Mouse (Mus musculus): ENCODE measurements at regions not wholly inside any gene's neighbourhood (a gene's known extent, or its start where the extent isn't known, plus 50 kb on each side); places are given as distances from the start of the nearest gene placed in this dataset.

GRCm38 (mm10) chr1:137928522-137928921 is 247.0 kb downstream of the Ptprc start:
- in situ Hi-C loops (cut with MboI; ENCODE audit: low sequenced_read_pairs) = no loop called here

DNA sequence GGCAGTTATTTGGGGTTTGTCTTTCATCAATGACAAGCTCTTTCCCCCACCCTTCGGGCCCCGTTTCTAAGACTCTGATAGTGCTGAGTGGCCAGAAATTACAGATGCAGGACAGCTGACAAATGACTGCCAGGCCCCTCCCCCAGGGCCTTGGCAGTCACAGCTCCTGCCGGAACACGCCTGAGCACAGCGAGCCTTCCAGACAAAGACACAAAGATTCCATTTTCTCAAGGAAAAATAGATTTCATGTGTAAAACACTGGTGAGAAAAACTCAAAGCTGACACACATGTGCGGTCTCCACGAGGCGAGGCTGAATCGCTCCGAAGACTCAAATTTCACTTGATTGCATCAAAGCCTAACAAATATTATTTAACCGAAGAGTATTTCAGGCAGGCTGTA is 247.6 kb downstream of the Ptprc start:
- in situ Hi-C loops (cut with MboI; ENCODE audit: low sequenced_read_pairs) = no loop called here

DNA sequence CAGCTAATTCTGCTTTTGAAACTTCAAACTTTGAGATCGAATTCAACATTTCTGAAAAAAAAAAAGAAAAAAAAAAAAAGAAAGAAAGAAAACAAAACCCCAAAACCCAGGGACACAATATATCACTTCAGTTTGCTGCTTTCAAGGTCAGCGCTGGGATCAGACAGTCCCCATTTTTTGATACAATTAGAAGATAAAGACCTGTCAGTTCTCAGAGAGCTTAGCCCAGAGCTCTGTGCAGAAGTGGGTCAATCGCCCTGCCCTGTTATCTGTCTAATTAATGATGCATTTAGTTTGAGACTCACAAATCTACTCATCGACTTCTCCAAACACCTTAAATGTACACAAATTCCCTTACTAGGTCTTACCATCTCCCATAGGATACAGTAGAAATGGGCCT is 249.2 kb downstream of the Ptprc start:
- in situ Hi-C loops (cut with MboI; ENCODE audit: low sequenced_read_pairs) = no loop called here

- in situ Hi-C loops (cut with MboI; ENCODE audit: low sequenced_read_pairs) = no loop called here
Observed at GRCm38 (mm10) chr1:137924156-137924555, 251.4 kb downstream of the Ptprc start.

- in situ Hi-C loops (cut with MboI; ENCODE audit: low sequenced_read_pairs) = no loop called here
Observed at GRCm38 (mm10) chr1:137923705-137924104, 251.8 kb downstream of the Ptprc start.

GRCm38 (mm10) chr1:137922769-137923168 is 252.7 kb downstream of the Ptprc start:
- in situ Hi-C loops (cut with MboI; ENCODE audit: low sequenced_read_pairs) = no loop called here

DNA sequence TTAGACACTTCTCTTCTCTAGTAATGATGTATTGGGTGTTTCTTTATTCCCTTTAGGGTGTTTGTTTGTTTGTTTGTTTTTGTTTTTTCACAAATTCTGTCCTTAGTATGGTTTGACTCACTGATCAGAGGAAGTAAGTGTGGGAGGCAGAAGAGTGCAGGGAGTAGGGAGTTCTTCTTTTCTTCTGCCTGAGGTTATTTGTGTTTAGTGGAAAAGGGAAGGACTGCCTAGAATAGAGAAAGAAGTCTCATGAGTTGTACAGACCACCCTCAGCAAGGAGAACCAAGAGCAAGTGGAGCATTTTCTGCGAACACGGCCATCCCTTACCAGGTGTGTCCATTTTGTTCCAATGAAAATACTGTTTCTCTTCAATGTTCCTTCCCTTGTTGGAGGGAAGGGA is 253.9 kb downstream of the Ptprc start:
- in situ Hi-C loops (cut with MboI; ENCODE audit: low sequenced_read_pairs) = no loop called here

DNA sequence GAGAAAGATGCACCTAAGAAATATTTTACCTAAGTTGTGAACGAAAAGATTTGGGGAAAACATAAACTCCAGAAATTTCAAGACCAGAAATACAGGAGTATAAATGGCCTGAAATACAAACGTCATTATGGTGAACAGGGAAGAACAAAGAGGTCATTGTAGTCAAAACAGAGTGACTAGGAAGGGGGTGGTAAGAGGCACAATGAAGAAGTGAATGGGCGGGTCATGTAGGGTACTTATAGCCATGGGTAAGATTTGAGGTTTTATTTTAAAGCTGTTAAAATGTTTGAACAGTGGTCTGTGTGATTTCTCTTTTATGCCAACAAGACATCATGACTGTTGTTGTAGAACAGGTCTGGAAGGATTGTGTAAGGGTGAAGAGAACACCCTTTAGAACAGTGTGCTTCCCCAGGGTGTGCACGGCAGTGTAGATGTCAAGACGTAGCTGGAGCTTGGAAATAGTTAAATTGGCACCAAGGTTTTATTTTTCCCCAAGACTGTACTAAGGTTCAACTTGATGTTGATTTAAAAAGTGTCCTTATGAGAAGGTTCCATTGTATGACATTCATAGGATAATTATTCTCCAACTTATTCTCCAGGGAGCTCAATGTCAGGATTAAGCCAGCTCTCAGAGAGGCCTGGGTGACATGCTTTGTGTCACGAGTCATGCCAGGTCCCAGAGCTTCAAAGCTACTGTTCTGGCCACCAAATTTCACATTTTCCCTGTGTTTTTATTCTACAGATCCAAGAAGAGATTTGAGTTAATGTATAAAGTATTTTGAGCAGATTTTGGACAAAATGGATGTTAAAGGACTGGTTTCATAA is 255.6 kb downstream of the Ptprc start:
- in situ Hi-C loops (cut with MboI; ENCODE audit: low sequenced_read_pairs) = no loop called here

DNA sequence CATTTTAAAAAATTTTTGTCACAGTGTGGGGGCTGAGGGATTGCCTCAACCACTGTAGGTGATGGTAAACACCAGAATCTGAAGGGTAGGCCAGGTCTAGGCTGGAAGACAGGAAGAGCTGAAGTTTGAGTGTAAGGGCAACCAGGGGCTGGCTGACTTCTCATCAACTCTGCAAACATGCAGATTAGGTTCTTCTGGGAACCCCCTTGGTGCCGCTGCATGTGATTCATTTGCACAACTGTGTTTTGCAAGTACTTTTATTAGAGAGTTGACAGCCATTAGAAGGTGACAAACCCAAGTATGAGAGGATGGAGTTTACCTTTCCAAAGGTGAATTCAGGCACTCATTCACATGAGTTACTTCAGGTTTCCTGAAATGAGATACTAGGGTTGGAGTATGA is 258.1 kb downstream of the Ptprc start:
- in situ Hi-C loops (cut with MboI; ENCODE audit: low sequenced_read_pairs) = no loop called here

DNA sequence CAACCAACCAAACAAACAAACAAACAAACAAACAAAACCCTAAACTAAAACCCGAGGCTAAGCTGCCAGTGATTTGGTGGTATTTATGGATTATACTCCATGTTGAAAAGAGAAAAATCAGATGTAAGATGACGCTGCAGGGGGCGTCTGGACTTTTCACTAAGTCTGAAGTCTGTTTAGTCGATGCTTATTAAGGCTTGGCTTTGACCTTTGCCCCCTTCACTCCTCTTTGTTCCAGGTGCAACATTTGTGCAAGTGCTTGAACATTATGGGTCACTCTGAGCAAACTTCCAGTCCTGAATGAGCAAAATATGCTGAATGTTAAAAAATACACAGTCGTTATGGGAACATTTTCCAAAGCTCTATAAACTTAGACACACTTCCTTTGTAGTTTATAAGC is 268.6 kb downstream of the Ptprc start:
- in situ Hi-C loops (cut with MboI; ENCODE audit: low sequenced_read_pairs) = no loop called here

GRCm38 (mm10) chr1:137906477-137906876 is 269.0 kb downstream of the Ptprc start:
- in situ Hi-C loops (cut with MboI; ENCODE audit: low sequenced_read_pairs) = no loop called here

- in situ Hi-C loops (cut with MboI; ENCODE audit: low sequenced_read_pairs) = no loop called here
Observed at GRCm38 (mm10) chr1:137905566-137905965, 269.9 kb downstream of the Ptprc start.

DNA sequence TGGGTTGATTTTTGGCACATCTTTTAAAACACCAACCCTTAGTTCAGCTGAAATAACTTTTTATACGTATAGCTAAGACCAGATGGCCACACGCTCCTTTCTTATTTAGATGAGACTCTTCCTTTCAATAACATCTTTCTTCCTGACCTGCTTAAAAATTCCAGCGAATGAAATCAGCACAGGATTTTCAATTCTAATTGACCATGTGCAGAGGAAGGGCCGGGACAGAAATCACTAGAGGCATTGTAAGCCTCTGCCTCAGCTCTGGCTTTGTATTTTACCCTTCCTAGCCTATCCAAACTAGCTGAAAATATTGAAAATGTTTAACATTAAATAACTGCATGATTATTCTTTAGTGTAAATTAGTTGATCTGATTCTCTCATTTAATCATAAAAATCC is 272.2 kb downstream of the Ptprc start:
- in situ Hi-C loops (cut with MboI; ENCODE audit: low sequenced_read_pairs) = no loop called here

- in situ Hi-C loops (cut with MboI; ENCODE audit: low sequenced_read_pairs) = no loop called here
Observed at GRCm38 (mm10) chr1:137902859-137903258, 272.6 kb downstream of the Ptprc start.

DNA sequence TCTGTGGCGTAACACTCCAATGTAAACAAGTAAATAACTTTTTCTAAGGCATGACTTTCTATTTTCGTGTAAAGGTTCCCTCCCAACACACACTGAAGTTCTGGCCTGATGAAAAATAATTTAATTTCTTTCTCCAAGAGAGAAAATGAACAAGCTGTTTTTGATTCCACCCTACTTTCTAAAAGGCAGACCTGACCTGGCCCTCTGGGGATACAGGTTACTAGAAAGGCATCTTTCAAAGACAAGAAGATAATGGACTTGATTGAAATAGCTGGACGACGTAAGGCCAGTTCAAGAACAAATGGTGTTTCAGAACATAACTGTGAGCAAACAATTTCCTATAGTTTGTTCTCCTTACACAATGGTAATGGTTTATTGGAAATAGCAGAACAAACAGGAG is 273.5 kb downstream of the Ptprc start:
- in situ Hi-C loops (cut with MboI; ENCODE audit: low sequenced_read_pairs) = no loop called here

- in situ Hi-C loops (cut with MboI; ENCODE audit: low sequenced_read_pairs) = no loop called here
Observed at GRCm38 (mm10) chr1:137901211-137901610, 274.3 kb downstream of the Ptprc start.

GRCm38 (mm10) chr1:137900621-137901071 is 274.9 kb downstream of the Ptprc start:
- in situ Hi-C loops (cut with MboI; ENCODE audit: low sequenced_read_pairs) = no loop called here

DNA sequence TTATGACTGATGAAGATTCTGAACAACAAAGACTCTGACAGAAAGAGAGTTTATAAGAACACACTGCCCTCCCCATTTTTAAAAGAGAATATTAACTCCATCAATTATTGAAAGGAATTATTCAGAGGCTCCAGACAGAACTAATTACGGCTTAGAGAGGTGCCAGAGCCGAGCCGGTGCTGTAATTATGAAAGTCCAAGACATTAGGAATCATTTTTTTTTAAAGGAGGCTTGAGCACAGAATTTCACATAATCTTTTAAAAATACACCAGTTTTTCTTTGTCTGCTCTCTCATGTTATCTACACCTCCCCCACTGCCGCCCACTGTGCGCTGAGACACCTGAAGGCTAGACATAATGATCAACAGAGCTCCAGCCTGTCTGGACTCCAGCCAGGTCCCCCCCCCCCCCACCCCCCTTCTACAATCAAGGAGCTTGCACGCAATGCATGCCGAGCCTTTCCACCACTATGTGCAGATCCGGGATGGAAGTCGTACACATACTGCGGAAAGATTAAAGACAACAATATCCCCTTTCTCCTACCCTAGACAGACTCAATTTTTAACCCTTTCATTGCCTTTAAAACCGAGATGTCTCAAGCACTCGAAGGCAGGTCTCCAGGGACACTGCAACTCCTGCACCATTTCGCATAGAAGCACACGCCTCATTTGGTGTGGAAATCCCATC is 275.4 kb downstream of the Ptprc start:
- in situ Hi-C loops (cut with MboI; ENCODE audit: low sequenced_read_pairs) = no loop called here

DNA sequence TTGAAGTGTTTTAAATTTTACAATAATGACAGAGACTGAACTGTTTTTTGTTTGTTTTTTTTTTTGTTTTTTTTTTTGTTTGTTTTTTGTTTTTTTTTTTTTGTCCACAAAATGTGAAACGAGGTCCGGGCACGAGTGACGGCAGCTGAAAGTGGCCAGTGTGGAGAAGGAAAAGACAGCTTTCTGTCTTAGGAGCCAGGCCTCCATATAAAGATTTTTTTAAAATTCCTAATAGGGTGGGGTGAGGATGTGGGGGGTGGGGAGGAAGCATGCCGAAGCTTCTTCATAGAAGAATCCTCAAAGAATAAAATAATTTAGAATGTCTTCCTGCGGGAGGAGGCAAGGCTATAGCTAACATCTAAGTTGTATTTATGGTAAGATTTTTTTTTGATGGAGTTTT is 276.2 kb downstream of the Ptprc start:
- in situ Hi-C loops (cut with MboI; ENCODE audit: low sequenced_read_pairs) = no loop called here

DNA sequence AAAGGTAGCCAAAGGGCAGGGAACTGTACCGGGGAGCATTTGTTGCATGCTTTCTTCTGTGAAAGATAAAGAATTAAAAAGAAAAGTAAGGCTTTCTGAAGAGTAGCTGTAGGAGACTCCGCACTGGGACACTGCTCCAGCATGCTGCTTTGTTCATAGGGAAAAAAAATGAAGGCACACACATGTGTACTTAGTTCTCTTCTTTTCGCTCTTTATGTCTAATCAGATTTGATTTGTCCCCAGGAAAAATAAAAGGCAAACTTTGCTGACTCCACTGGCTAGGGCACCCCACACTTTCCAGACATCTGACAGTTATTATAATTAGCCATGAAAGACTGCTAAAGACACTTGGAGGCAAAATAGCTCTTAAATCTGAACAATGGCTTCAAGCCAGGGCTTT is 276.6 kb downstream of the Ptprc start:
- in situ Hi-C loops (cut with MboI; ENCODE audit: low sequenced_read_pairs) = no loop called here

GRCm38 (mm10) chr1:137898397-137898796 is 277.1 kb downstream of the Ptprc start:
- in situ Hi-C loops (cut with MboI; ENCODE audit: low sequenced_read_pairs) = no loop called here

DNA sequence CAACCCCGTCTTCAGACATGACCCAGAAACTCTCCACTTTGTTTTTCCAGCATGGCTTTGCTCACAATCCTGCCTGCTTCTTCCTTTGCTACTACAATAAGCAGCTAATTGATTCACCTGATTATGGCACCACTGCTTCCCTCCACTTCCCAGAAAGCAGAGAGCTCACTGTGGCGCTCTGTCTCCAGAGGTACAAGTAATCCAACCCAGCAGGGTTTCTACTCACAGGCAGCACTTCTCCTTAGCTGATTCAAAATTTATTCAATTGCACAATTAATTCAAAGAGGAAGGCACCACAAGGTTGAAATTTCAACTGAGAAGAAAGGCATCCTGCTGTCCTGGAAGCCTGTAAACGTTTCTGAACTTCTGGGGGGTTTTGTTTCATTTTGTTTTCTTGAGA is 293.9 kb downstream of the Ptprc start:
- in situ Hi-C loops (cut with MboI; ENCODE audit: low sequenced_read_pairs) = no loop called here

Data from CH12F3 (cell line).